Mouse (Mus musculus): ENCODE measurements around the gene Cav3. TPM values are rescaled to one million over a fixed set of nuclear protein-coding genes. Genes with fewer than 3 reads are reported as not detected.

Gene Cav3
- polyA plus RNA-seq, 1 experiment = 304 TPM

GRCm38 (mm10) chr6:112510346-112510745 is 51.0 kb downstream of the Cav3 start:
- H3ac ChIP-seq (ENCODE audit: control insufficient read depth, insufficient read length) = no peak overlapping the region
- TF ChIP-seq TCF12 (IDR thresholded peaks at IDR 0.05; ENCODE audit: insufficient read depth, poor library complexity, severe bottlenecking) (no peak), CEBPB (IDR thresholded peaks at IDR 0.05; ENCODE audit: insufficient read depth, poor library complexity, severe bottlenecking) (no peak), MYOG (IDR thresholded peaks at IDR 0.05; ENCODE audit: control insufficient read depth in 1 of 3, insufficient read depth in 1 of 3, insufficient read length in 2 of 3, low read depth in 2 of 3) (no peak), POLR2AphosphoS2 (IDR thresholded peaks at IDR 0.05; ENCODE audit: insufficient read length, low read depth) (no peak), POLR2A (IDR thresholded peaks at IDR 0.05; ENCODE audit: insufficient read length, low read depth) (no peak), MYOD1 (IDR thresholded peaks at IDR 0.05; ENCODE audit: control insufficient read depth in 1 of 3, insufficient read length in 2 of 3, low read depth in 2 of 3) (no peak), USF1 (IDR thresholded peaks at IDR 0.05; ENCODE audit: low read depth) (no peak), TCF3 (IDR thresholded peaks at IDR 0.05; ENCODE audit: insufficient read length, low read depth) (no peak), MAX (IDR thresholded peaks at IDR 0.05; ENCODE audit: low read depth) (no peak), SRF (IDR thresholded peaks at IDR 0.05; ENCODE audit: control insufficient read depth, insufficient read length, low read depth) (no peak), E2F4 (IDR thresholded peaks at IDR 0.05; ENCODE audit: insufficient read depth) (no peak), REST (IDR thresholded peaks at IDR 0.05; ENCODE audit: insufficient read depth, insufficient read length) (no peak)
- H3K4me2 ChIP-seq (ENCODE audit: low read depth) = peak overlapping the region; percentile 32
- no peaks in the 10 kb centered on the region for H3K36me3 ChIP-seq (ENCODE audit: control insufficient read depth, insufficient read depth)
- H3K79me2 ChIP-seq (ENCODE audit: control insufficient read depth, insufficient read depth) = no peaks in the 10 kb centered on the region
- H3K4me3 ChIP-seq = no peak overlapping the region
- H3K27me3 ChIP-seq (ENCODE audit: control insufficient read depth, insufficient read depth, insufficient read length) = no peaks in the 10 kb centered on the region

DNA sequence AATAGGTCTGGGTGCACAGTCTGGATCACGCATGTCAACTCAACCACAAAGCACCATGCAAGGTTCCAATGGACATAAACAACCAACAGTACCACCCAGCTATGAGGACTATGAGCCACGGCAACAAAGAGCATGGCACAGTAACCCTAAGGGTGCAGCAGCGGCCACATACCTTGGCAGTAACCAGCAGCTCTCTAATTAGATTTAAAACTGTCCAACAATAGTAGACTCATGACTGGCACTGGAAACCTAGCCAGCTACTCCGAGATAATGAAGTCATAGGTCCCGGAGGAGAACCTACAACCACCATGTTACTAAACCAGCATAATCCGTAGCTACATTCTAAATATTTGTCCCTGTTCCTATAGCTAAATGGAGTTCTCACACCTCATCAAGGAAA is 55.3 kb downstream of the Cav3 start:
- Histone ChIP-seq H3ac (ENCODE audit: control insufficient read depth, insufficient read length) (no peak overlapping the region), H3K27me3 (ENCODE audit: control insufficient read depth, insufficient read depth, insufficient read length) (peaks cover 14% of the 10 kb centered on the region), H3K36me3 (ENCODE audit: control insufficient read depth, insufficient read depth) (no peaks in the 10 kb centered on the region), H3K4me3 (no peak overlapping the region), H3K4me2 (ENCODE audit: low read depth) (no peak overlapping the region), H3K79me2 (ENCODE audit: control insufficient read depth, insufficient read depth) (no peaks in the 10 kb centered on the region)
- TF ChIP-seq USF1 (IDR thresholded peaks at IDR 0.05; ENCODE audit: low read depth) (no peak), CEBPB (IDR thresholded peaks at IDR 0.05; ENCODE audit: insufficient read depth, poor library complexity, severe bottlenecking) (no peak), SRF (IDR thresholded peaks at IDR 0.05; ENCODE audit: control insufficient read depth, insufficient read length, low read depth) (no peak), MYOD1 (IDR thresholded peaks at IDR 0.05; ENCODE audit: control insufficient read depth in 1 of 3, insufficient read length in 2 of 3, low read depth in 2 of 3) (no peak), MYOG (IDR thresholded peaks at IDR 0.05; ENCODE audit: control insufficient read depth in 1 of 3, insufficient read depth in 1 of 3, insufficient read length in 2 of 3, low read depth in 2 of 3) (no peak), TCF3 (IDR thresholded peaks at IDR 0.05; ENCODE audit: insufficient read length, low read depth) (no peak), MAX (IDR thresholded peaks at IDR 0.05; ENCODE audit: low read depth) (no peak), POLR2AphosphoS2 (IDR thresholded peaks at IDR 0.05; ENCODE audit: insufficient read length, low read depth) (no peak), POLR2A (IDR thresholded peaks at IDR 0.05; ENCODE audit: insufficient read length, low read depth) (no peak), E2F4 (IDR thresholded peaks at IDR 0.05; ENCODE audit: insufficient read depth) (no peak)

GRCm38 (mm10) chr6:112516496-112516895 is 57.2 kb downstream of the Cav3 start:
- H3ac ChIP-seq (ENCODE audit: control insufficient read depth, insufficient read length) = no peak overlapping the region
- H3K4me2 ChIP-seq (ENCODE audit: low read depth) = no peak overlapping the region
- no peak for TF ChIP-seq TCF3 (IDR thresholded peaks at IDR 0.05; ENCODE audit: insufficient read length, low read depth)
- TF ChIP-seq MAX (IDR thresholded peaks at IDR 0.05; ENCODE audit: low read depth) = no peak
- TF ChIP-seq SRF (IDR thresholded peaks at IDR 0.05; ENCODE audit: control insufficient read depth, insufficient read length, low read depth) = no peak
- TF ChIP-seq MYOD1 (IDR thresholded peaks at IDR 0.05; ENCODE audit: control insufficient read depth in 1 of 3, insufficient read length in 2 of 3, low read depth in 2 of 3) = no peak
- no peak for TF ChIP-seq E2F4 (IDR thresholded peaks at IDR 0.05; ENCODE audit: insufficient read depth)
- no peak for TF ChIP-seq CEBPB (IDR thresholded peaks at IDR 0.05; ENCODE audit: insufficient read depth, poor library complexity, severe bottlenecking)
- no peak for TF ChIP-seq USF1 (IDR thresholded peaks at IDR 0.05; ENCODE audit: low read depth)
- no peak for TF ChIP-seq MYOG (IDR thresholded peaks at IDR 0.05; ENCODE audit: control insufficient read depth in 1 of 3, insufficient read depth in 1 of 3, insufficient read length in 2 of 3, low read depth in 2 of 3)
- TF ChIP-seq TCF12 (IDR thresholded peaks at IDR 0.05; ENCODE audit: insufficient read depth, poor library complexity, severe bottlenecking) = no peak
- no peak for TF ChIP-seq REST (IDR thresholded peaks at IDR 0.05; ENCODE audit: insufficient read depth, insufficient read length)
- no peak for TF ChIP-seq POLR2A (IDR thresholded peaks at IDR 0.05; ENCODE audit: insufficient read length, low read depth)
- TF ChIP-seq POLR2AphosphoS2 (IDR thresholded peaks at IDR 0.05; ENCODE audit: insufficient read length, low read depth) = no peak
- no peaks in the 10 kb centered on the region for H3K36me3 ChIP-seq (ENCODE audit: control insufficient read depth, insufficient read depth)
- H3K79me2 ChIP-seq (ENCODE audit: control insufficient read depth, insufficient read depth) = no peaks in the 10 kb centered on the region
- H3K4me3 ChIP-seq = no peak overlapping the region
- H3K27me3 ChIP-seq (ENCODE audit: control insufficient read depth, insufficient read depth, insufficient read length) = peaks cover 27% of the 10 kb centered on the region

DNA sequence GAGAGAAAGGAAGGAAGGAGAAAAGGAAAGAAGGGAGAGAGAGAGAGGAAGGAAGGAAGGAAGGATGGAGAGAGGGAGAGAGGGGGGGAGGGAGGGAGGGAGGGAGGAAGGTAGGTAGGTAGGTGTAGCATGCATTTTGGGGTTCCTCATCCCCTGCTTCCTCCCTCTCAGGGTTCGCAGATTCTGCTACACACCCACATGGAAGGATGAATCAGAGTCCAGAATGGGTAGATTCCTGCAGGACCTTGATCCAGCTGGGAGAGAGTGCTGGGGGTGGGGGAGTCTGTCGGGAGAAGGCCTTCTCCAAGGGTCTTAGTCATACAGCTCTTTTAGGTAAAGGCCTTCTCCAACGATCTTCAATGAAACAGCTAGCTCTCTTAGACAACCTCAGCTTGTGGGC is 58.3 kb downstream of the Cav3 start:
- H3K79me2 ChIP-seq (ENCODE audit: control insufficient read depth, insufficient read depth) = no peaks in the 10 kb centered on the region
- no peak overlapping the region for H3ac ChIP-seq (ENCODE audit: control insufficient read depth, insufficient read length)
- H3K36me3 ChIP-seq (ENCODE audit: control insufficient read depth, insufficient read depth) = no peaks in the 10 kb centered on the region
- TF ChIP-seq CEBPB (IDR thresholded peaks at IDR 0.05; ENCODE audit: insufficient read depth, poor library complexity, severe bottlenecking) (no peak), MYOD1 (IDR thresholded peaks at IDR 0.05; ENCODE audit: control insufficient read depth in 1 of 3, insufficient read length in 2 of 3, low read depth in 2 of 3) (no peak)
- no peak overlapping the region for H3K4me3 ChIP-seq
- H3K27me3 ChIP-seq (ENCODE audit: control insufficient read depth, insufficient read depth, insufficient read length) = peaks cover 31% of the 10 kb centered on the region
- H3K4me2 ChIP-seq (ENCODE audit: low read depth) = no peak overlapping the region

- H3K79me2 ChIP-seq (ENCODE audit: control insufficient read depth, insufficient read depth) = no peaks in the 10 kb centered on the region
- H3K27me3 ChIP-seq (ENCODE audit: control insufficient read depth, insufficient read depth, insufficient read length) = peaks cover 36% of the 10 kb centered on the region
- no peaks in the 10 kb centered on the region for H3K36me3 ChIP-seq (ENCODE audit: control insufficient read depth, insufficient read depth)
- TF ChIP-seq MYOD1 (IDR thresholded peaks at IDR 0.05; ENCODE audit: control insufficient read depth in 1 of 3, insufficient read length in 2 of 3, low read depth in 2 of 3) (no peak), MYOG (IDR thresholded peaks at IDR 0.05; ENCODE audit: control insufficient read depth in 1 of 3, insufficient read depth in 1 of 3, insufficient read length in 2 of 3, low read depth in 2 of 3) (no peak), E2F4 (IDR thresholded peaks at IDR 0.05; ENCODE audit: insufficient read depth) (no peak), TCF12 (IDR thresholded peaks at IDR 0.05; ENCODE audit: insufficient read depth, poor library complexity, severe bottlenecking) (no peak), REST (IDR thresholded peaks at IDR 0.05; ENCODE audit: insufficient read depth, insufficient read length) (no peak), POLR2AphosphoS2 (IDR thresholded peaks at IDR 0.05; ENCODE audit: insufficient read length, low read depth) (no peak), POLR2A (IDR thresholded peaks at IDR 0.05; ENCODE audit: insufficient read length, low read depth) (no peak), SRF (IDR thresholded peaks at IDR 0.05; ENCODE audit: control insufficient read depth, insufficient read length, low read depth) (no peak)
- H3K4me2 ChIP-seq (ENCODE audit: low read depth) = no peak overlapping the region
- H3K4me3 ChIP-seq = no peak overlapping the region
- no peak overlapping the region for H3ac ChIP-seq (ENCODE audit: control insufficient read depth, insufficient read length)
Measured at GRCm38 (mm10) chr6:112517991-112518390, 58.7 kb downstream of the Cav3 start.

All from myocyte (in vitro differentiated cells).